Mouse (Mus musculus) lung, postnatal 4 days (tissue): ENCODE data around the gene Strn3.
"Not testable (repeated sequence)": the region's sequence is repeated elsewhere in the genome, so short reads cannot be mapped to it uniquely, and the experiment has no call there.

Experiments used
- DNase-seq, 2 experiments: peaks; one replicate each; pipeline ENCODE4 v3.0.0; 2021

The Strn3 gene

DNA sequence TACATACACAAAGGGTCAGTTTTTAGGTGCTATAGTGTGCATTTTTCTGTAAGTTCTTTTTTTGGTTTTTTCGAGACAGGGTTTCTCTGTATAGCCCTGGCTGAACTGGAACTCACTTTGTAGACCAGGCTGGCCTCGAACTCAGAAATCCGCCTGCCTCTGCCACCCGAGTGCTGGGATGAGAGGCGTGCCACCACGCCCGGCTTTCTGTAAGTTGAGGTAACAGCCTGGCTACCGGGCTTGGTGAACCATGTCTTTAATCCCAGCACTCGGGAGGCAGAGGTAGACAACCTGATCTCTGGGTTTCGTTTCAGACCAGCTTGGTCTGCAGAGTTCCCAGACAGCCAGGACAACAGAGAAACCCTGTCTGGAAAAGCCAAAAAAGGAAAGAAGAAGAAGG is 1.2 kb upstream of the Strn3 start:
- not testable (repeated sequence) for DNase-seq

DNA sequence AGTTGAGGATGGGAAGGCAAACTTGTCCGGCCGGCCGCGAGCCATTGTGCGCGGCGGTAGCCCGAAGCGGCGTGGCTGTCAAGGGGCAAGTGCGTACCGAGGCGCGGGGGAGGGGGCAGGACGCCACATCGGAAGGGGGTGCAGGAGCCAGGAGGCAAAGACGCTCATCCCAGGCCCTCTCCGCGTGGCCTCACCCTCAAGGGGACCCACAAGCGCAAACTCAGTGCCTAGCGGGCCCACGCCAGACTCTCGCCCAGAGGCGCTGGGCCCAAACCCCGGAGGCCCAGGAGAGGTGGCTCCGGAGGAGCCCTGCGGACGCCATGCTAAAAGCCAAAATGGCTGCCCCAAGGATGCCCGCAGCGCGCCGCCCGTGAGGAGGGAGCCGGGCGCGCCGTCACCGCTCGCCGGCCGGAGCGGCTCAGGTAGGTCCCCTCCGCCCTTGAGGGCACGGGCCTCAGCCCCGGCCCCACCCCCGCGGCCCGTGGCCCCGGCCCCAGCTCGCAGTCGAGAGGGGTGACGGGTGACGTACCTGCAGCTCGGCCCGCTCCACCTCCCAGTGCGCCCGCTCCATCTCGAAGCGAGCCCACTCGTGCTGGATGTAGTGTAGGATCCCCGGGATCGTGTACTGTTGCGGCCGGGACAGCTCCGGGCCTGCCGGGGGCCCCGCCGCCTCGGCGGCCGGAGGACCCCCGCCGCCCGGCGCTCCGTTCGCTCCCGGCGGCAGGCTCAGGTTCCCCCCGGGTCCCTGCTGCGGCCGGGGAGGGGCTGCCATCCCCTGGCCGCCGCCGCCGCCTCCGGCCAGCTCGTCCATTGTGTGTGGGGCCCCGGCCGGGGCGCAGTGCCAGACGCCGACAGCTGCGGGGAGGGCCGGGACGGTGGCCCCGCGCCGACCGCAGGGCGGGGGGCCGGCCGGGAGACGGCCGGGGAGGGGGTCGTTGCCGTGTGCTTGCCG is 528 bp downstream of the Strn3 start, which contains the start of gene Ap4s1:
Gene Ap4s1, plus strand, starts transcription at position 141 of the 952 bp plus-strand sequence.
- DNase-seq = peak; percentile 78

GRCm38 (mm10) chr12:51688546-51688945 is 3.2 kb downstream of the Strn3 start:
- DNase-seq = no peak

GRCm38 (mm10) chr12:51678844-51679243 is 12.9 kb downstream of the Strn3 start:
- DNase-seq = no peak

GRCm38 (mm10) chr12:51676442-51676841 is 15.3 kb downstream of the Strn3 start:
- DNase-seq = no peak

- DNase-seq = no peak
Measured at GRCm38 (mm10) chr12:51673270-51673669, 18.4 kb downstream of the Strn3 start.

DNA sequence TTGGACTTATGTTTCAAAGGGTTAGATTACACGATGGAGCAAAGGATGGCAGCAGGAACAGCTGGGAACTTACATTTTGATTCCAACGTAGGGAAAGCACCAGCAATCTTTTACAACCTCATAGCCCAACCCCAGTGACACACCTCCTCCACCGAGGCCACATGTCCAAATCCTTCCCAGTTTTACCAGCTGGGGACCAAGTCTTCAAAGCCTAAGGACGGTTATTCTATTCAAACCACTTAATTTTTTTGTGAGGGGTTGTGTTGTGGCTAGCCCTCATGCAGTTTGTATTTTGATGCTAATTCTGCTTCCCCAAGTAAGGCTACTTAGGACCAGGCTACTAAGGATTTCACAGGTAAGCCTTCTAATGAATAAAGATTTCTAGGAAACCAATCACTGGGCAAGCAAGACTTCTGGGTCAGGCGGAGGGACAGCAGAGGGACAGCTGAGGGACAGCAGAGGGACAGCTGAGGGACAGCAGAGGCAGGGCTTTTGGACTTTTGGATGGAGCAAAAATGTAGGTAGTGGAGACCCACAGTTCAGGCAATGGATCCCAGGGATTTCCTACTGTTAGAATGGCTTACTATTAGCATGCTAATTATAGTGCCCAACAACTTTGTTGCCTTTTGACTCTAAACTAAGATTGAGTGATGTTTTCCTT is 20.3 kb downstream of the Strn3 start:
- DNase-seq = no peak

- DNase-seq = no peak
Measured at GRCm38 (mm10) chr12:51666708-51667430, 24.8 kb downstream of the Strn3 start.

DNA sequence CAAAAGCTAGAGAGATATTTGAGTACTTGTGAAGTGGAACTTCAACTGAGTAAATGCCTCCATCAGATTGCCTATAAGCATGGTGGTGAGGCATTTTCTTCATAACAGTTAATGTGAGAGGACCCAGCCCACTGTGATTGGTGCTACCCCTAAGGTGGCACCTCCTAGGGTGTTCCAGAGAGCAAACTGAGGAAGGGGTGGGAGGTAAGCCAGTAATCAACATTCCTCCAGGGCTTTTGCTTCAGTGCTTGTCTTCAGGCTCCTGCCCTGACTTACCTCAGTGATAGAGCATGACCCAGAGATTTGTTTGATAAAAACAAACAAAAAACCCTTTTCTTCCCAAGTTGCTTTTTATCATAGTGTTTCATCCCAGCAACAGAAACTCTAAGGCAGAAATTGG is 27.8 kb downstream of the Strn3 start:
- DNase-seq = no peak

GRCm38 (mm10) chr12:51663011-51663410 is 28.7 kb downstream of the Strn3 start:
- no peak for DNase-seq

GRCm38 (mm10) chr12:51655944-51656465 is 35.7 kb downstream of the Strn3 start:
- DNase-seq = no peak

- DNase-seq = not testable (repeated sequence)
Measured at GRCm38 (mm10) chr12:51649401-51649800, 42.3 kb downstream of the Strn3 start.

DNA sequence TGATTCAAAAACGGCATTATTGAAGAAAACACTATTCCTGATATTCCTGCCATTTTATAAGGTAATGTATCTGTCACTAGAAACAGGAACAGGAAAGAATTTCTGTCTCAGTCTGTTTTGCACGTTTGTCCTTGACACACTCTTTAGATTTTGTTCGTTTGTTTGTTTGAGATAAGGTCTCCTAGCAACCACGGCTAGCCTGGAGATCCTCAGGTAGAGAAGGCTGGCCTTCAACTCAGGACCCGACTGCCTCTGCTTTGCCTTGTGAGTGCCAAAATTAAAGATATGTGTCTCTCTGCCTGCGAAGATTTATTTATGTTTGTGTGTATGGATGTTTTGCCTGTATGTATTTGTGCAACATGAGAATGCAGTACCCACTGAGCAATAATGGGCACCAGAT is 49.8 kb downstream of the Strn3 start:
- DNase-seq = no peak

GRCm38 (mm10) chr12:51636689-51637470 is 54.8 kb downstream of the Strn3 start:
- no peak for DNase-seq

- no peak for DNase-seq
Measured at GRCm38 (mm10) chr12:51636260-51636659, 55.4 kb downstream of the Strn3 start.

DNA sequence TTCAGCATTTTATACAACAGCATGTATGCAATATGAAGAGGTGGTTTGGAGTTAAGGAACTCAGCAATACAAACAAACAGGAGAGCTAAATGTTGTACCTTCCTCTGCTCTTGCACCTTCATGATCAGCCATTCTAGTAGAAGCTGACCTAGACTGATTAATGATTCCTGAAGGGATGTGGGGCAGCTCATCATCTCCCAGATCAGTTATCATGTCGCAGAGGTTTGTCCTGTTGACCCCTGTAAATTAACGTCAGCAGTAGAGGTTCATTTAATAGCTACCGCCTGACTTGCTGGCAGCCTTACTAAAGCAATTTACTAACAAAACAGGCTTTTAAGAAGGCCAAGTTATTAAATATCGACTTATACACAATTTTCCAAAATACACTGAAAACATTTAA is 58.2 kb downstream of the Strn3 start:
- no peak for DNase-seq

GRCm38 (mm10) chr12:51623366-51623694 is 68.4 kb downstream of the Strn3 start:
- no peak for DNase-seq

- DNase-seq = no peak
Measured at GRCm38 (mm10) chr12:51622670-51623365, 68.9 kb downstream of the Strn3 start.

GRCm38 (mm10) chr12:51621161-51621560 is 70.5 kb downstream of the Strn3 start:
- DNase-seq = no peak

- no peak for DNase-seq
Measured at GRCm38 (mm10) chr12:51620572-51620971, 71.1 kb downstream of the Strn3 start.

DNA sequence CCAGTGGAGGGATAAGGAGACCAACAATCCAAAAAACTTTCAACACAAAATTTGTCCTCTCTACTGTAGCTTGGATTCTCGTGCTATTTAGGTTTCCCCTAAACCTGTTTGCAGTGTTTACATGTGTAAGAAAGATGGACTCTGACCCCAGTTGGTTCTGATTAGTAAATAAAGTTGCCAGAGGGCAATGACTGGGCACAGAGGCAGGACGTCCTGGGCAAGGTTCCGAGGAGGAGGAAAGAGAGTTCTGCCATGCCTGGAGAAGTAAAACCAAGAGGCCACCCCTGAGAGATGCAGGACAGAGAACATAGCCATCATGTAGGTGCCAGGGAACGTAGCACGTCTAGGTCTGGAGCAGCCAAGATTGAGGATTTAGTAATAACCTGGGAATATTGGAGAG is 79.3 kb downstream of the Strn3 start:
- no peak for DNase-seq

- no peak for DNase-seq
Measured at GRCm38 (mm10) chr12:51606138-51606537, 85.6 kb downstream of the Strn3 start.
